Mouse (Mus musculus) lung, postnatal 0 days (tissue): ENCODE results near the gene Zup1.

Source experiments
- CTCF ChIP-seq: IDR thresholded peaks from 2 replicates; pipeline ENCODE4 v1.5.1; 2016; ENCODE audit warnings: antibody characterized with exemption, mild to moderate bottlenecking
- EP300 ChIP-seq: IDR thresholded peaks from 2 replicates; pipeline ENCODE4 v1.6.1; 2016; ENCODE audit warnings: antibody characterized with exemption, mild to moderate bottlenecking, control low read depth

DNA sequence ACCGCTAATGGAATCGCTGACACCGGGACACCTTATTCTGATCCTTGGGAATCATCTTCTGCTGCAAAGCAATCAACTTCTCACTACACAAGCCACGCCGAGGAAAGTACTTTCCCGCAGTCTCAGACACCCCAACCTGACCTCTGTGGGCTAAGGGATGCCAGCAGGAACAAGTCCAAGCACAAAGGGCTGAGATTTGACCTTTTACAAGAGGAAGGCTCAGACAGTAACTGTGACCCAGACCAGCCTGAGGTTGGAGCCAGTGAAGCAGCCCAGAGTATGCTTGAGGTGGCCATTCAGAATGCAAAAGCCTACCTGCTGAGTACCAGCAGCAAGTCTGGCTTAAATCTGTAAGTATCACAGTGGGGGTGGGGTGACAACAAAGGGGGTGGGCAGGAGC is 45.6 kb downstream of the Zup1 start:
- TF ChIP-seq CTCF, result no peak
- no peak for TF ChIP-seq EP300
